Mouse (Mus musculus): ENCODE data around the gene Pheta1. TPM values are rescaled to one million over a fixed set of nuclear protein-coding genes. Genes with fewer than 3 reads are reported as not detected.
"Not testable (repeated sequence)": the region's sequence is repeated elsewhere in the genome, so short reads cannot be mapped to it uniquely, and the experiment has no call there.

Pheta1 gene
- polyA plus RNA-seq, 1 experiment from 2014 or later: 15.3 TPM

- Histone ChIP-seq H3K4me2 (ENCODE audit: low read depth, low read length) (no peak overlapping the region), H3K36me3 (ENCODE audit: control insufficient read depth, insufficient read depth) (no peaks in the 10 kb centered on the region), H3K27me3 (ENCODE audit: control insufficient read depth, insufficient read depth, low read length) (peaks cover 10% of the 10 kb centered on the region), H3K9ac (ENCODE audit: low read length) (no peak overlapping the region), H3K4me3 (ENCODE audit: low read length) (no peak overlapping the region), H3K9me3 (replicated peaks; ENCODE audit: control insufficient read depth, low read length) (no peaks in the 10 kb centered on the region), H3K27ac (ENCODE audit: low read length) (no peak overlapping the region), H3K4me1 (ENCODE audit: control insufficient read depth, insufficient read depth, low read length) (peaks cover 28% of the 10 kb centered on the region)
- no peak for ATAC-seq (replicated peaks; ENCODE audit: extremely low read depth, insufficient read depth, low FRiP score)
- WGBS: 32% methylated on average over 4 of the region's 4 CpGs
Observed at GRCm38 (mm10) chr5:121845361-121845760, 3.4 kb upstream of the Pheta1 start.

GRCm38 (mm10) chr5:121846322-121846721 lies 2.5 kb upstream of the Pheta1 start:
- no peak overlapping the region for H3K4me3 ChIP-seq (ENCODE audit: low read length)
- H3K9me3 ChIP-seq (replicated peaks; ENCODE audit: control insufficient read depth, low read length): no peaks in the 10 kb centered on the region
- WGBS: 78% methylated on average over 11 of the region's 11 CpGs
- H3K27me3 ChIP-seq (ENCODE audit: control insufficient read depth, insufficient read depth, low read length): peaks cover 10% of the 10 kb centered on the region
- peaks cover 38% of the 10 kb centered on the region for H3K4me1 ChIP-seq (ENCODE audit: control insufficient read depth, insufficient read depth, low read length)
- no peaks in the 10 kb centered on the region for H3K36me3 ChIP-seq (ENCODE audit: control insufficient read depth, insufficient read depth)
- no peak overlapping the region for H3K4me2 ChIP-seq (ENCODE audit: low read depth, low read length)
- no peak overlapping the region for H3K27ac ChIP-seq (ENCODE audit: low read length)
- H3K9ac ChIP-seq (ENCODE audit: low read length): no peak overlapping the region
- no peak for ATAC-seq (replicated peaks; ENCODE audit: extremely low read depth, insufficient read depth, low FRiP score)

- H3K4me2 ChIP-seq (ENCODE audit: low read depth, low read length); H3K27me3 ChIP-seq (ENCODE audit: control insufficient read depth, insufficient read depth, low read length); H3K9ac ChIP-seq (ENCODE audit: low read length); H3K9me3 ChIP-seq (replicated peaks; ENCODE audit: control insufficient read depth, low read length); H3K36me3 ChIP-seq (ENCODE audit: control insufficient read depth, insufficient read depth); H3K27ac ChIP-seq (ENCODE audit: low read length); H3K4me3 ChIP-seq (ENCODE audit: low read length); ATAC-seq (replicated peaks; ENCODE audit: extremely low read depth, insufficient read depth, low FRiP score): not testable (repeated sequence)
- 84% methylated on average over 3 of the region's 3 CpGs for WGBS
- H3K4me1 ChIP-seq (ENCODE audit: control insufficient read depth, insufficient read depth, low read length): peaks cover 43% of the 10 kb centered on the region
Observed at GRCm38 (mm10) chr5:121847269-121847668, 1.5 kb upstream of the Pheta1 start.

- Histone ChIP-seq H3K4me3 (ENCODE audit: low read length) (peak overlapping the region; percentile 93), H3K27ac (ENCODE audit: low read length) (peak overlapping the region; percentile 90), H3K9ac (ENCODE audit: low read length) (peak overlapping the region; percentile 78), H3K4me2 (ENCODE audit: low read depth, low read length) (peak overlapping the region; percentile 91), H3K9me3 (replicated peaks; ENCODE audit: control insufficient read depth, low read length) (no peaks in the 10 kb centered on the region), H3K4me1 (ENCODE audit: control insufficient read depth, insufficient read depth, low read length) (peaks cover 38% of the 10 kb centered on the region), H3K27me3 (ENCODE audit: control insufficient read depth, insufficient read depth, low read length) (peaks cover 9% of the 10 kb centered on the region), H3K36me3 (ENCODE audit: control insufficient read depth, insufficient read depth) (peaks cover 13% of the 10 kb centered on the region)
- ATAC-seq (replicated peaks; ENCODE audit: extremely low read depth, insufficient read depth, low FRiP score): peak; percentile 32; the same call in 1 of the 2 replicates
- 0% methylated on average over 17 of the region's 17 CpGs for WGBS
Observed at GRCm38 (mm10) chr5:121848035-121848519, 707 bp upstream of the Pheta1 start.

GRCm38 (mm10) chr5:121849478-121850349 lies 930 bp downstream of the Pheta1 start:
- Histone ChIP-seq H3K9me3 (replicated peaks; ENCODE audit: control insufficient read depth, low read length) (no peaks in the 10 kb centered on the region), H3K27me3 (ENCODE audit: control insufficient read depth, insufficient read depth, low read length) (no peaks in the 10 kb centered on the region), H3K4me1 (ENCODE audit: control insufficient read depth, insufficient read depth, low read length) (peaks cover 39% of the 10 kb centered on the region), H3K4me2 (ENCODE audit: low read depth, low read length) (peak overlapping the region; percentile 91), H3K9ac (ENCODE audit: low read length) (peak overlapping the region; percentile 93), H3K36me3 (ENCODE audit: control insufficient read depth, insufficient read depth) (peaks cover 16% of the 10 kb centered on the region), H3K27ac (ENCODE audit: low read length) (peak overlapping the region; percentile 51; the same call in 1 of the 2 replicates), H3K4me3 (ENCODE audit: low read length) (peak overlapping the region; percentile 93)
- ATAC-seq (replicated peaks; ENCODE audit: extremely low read depth, insufficient read depth, low FRiP score): no peak
- 41% methylated on average over 20 of the region's 20 CpGs for WGBS

- Histone ChIP-seq H3K4me2 (ENCODE audit: low read depth, low read length) (no peak overlapping the region), H3K4me3 (ENCODE audit: low read length) (no peak overlapping the region), H3K9me3 (replicated peaks; ENCODE audit: control insufficient read depth, low read length) (no peaks in the 10 kb centered on the region), H3K36me3 (ENCODE audit: control insufficient read depth, insufficient read depth) (peaks cover 16% of the 10 kb centered on the region), H3K27ac (ENCODE audit: low read length) (no peak overlapping the region), H3K4me1 (ENCODE audit: control insufficient read depth, insufficient read depth, low read length) (peaks cover 34% of the 10 kb centered on the region), H3K9ac (ENCODE audit: low read length) (no peak overlapping the region), H3K27me3 (ENCODE audit: control insufficient read depth, insufficient read depth, low read length) (no peaks in the 10 kb centered on the region)
- 71% methylated on average over 9 of the region's 9 CpGs for WGBS
- no peak for ATAC-seq (replicated peaks; ENCODE audit: extremely low read depth, insufficient read depth, low FRiP score)
Observed at GRCm38 (mm10) chr5:121853368-121854051, 4.7 kb downstream of the Pheta1 start.

- ATAC-seq (replicated peaks; ENCODE audit: extremely low read depth, insufficient read depth, low FRiP score): no peak
- Histone ChIP-seq H3K36me3 (ENCODE audit: control insufficient read depth, insufficient read depth) (peaks cover 16% of the 10 kb centered on the region), H3K4me3 (ENCODE audit: low read length) (no peak overlapping the region), H3K4me2 (ENCODE audit: low read depth, low read length) (no peak overlapping the region), H3K9ac (ENCODE audit: low read length) (no peak overlapping the region), H3K4me1 (ENCODE audit: control insufficient read depth, insufficient read depth, low read length) (peaks cover 30% of the 10 kb centered on the region), H3K27me3 (ENCODE audit: control insufficient read depth, insufficient read depth, low read length) (no peaks in the 10 kb centered on the region), H3K9me3 (replicated peaks; ENCODE audit: control insufficient read depth, low read length) (no peaks in the 10 kb centered on the region; the same call in 1 of the 2 replicates), H3K27ac (ENCODE audit: low read length) (no peak overlapping the region)
- 67% methylated on average over 10 of the region's 10 CpGs for WGBS
Observed at GRCm38 (mm10) chr5:121854768-121855167, 6.0 kb downstream of the Pheta1 start.

- no peak overlapping the region for H3K27ac ChIP-seq (ENCODE audit: low read length)
- H3K4me3 ChIP-seq (ENCODE audit: low read length): no peak overlapping the region
- no peak overlapping the region for H3K9ac ChIP-seq (ENCODE audit: low read length)
- H3K4me1 ChIP-seq (ENCODE audit: control insufficient read depth, insufficient read depth, low read length): peaks cover 10% of the 10 kb centered on the region
- H3K9me3 ChIP-seq (replicated peaks; ENCODE audit: control insufficient read depth, low read length): peaks cover 5% of the 10 kb centered on the region
- no peak overlapping the region for H3K4me2 ChIP-seq (ENCODE audit: low read depth, low read length)
- 66% methylated on average over 11 of the region's 11 CpGs for WGBS
- peaks cover 22% of the 10 kb centered on the region for H3K36me3 ChIP-seq (ENCODE audit: control insufficient read depth, insufficient read depth)
- H3K27me3 ChIP-seq (ENCODE audit: control insufficient read depth, insufficient read depth, low read length): no peaks in the 10 kb centered on the region
- ATAC-seq (replicated peaks; ENCODE audit: extremely low read depth, insufficient read depth, low FRiP score): no peak
Observed at GRCm38 (mm10) chr5:121856740-121857139, 8.0 kb downstream of the Pheta1 start.

GRCm38 (mm10) chr5:121858427-121858826 lies 9.6 kb downstream of the Pheta1 start:
- H3K27me3 ChIP-seq (ENCODE audit: control insufficient read depth, insufficient read depth, low read length): no peaks in the 10 kb centered on the region
- peaks cover 8% of the 10 kb centered on the region for H3K4me1 ChIP-seq (ENCODE audit: control insufficient read depth, insufficient read depth, low read length)
- no peak for ATAC-seq (replicated peaks; ENCODE audit: extremely low read depth, insufficient read depth, low FRiP score)
- no peak overlapping the region for H3K27ac ChIP-seq (ENCODE audit: low read length)
- peaks cover 5% of the 10 kb centered on the region for H3K9me3 ChIP-seq (replicated peaks; ENCODE audit: control insufficient read depth, low read length)
- no peak overlapping the region for H3K4me2 ChIP-seq (ENCODE audit: low read depth, low read length)
- no peak overlapping the region for H3K9ac ChIP-seq (ENCODE audit: low read length)
- WGBS: 85% methylated on average over 12 of the region's 12 CpGs
- no peak overlapping the region for H3K4me3 ChIP-seq (ENCODE audit: low read length)
- H3K36me3 ChIP-seq (ENCODE audit: control insufficient read depth, insufficient read depth): peaks cover 6% of the 10 kb centered on the region
